Mouse (Mus musculus): ENCODE measurements around the gene Sctr.

- TF ChIP-seq GATA1 (IDR thresholded peaks at IDR 0.05; ENCODE audit: borderline replicate concordance, low read length) = no peak
- no peak for TF ChIP-seq FLI1 (IDR thresholded peaks at IDR 0.05; ENCODE audit: low read length)
These were observed 35.7 kb downstream of the Sctr start for GRCm38 (mm10) chr1:120042421-120042820.

Data from megakaryocyte, embryonic 14.5 days (primary cell).